Mouse (Mus musculus) C2C12 (cell line): ENCODE measurements around the gene Rftn2.

ENCODE experiments used
- CEBPB ChIP-seq: IDR thresholded peaks from one replicate; pipeline ENCODE4 v1.6.1; 2011; ENCODE audit warnings: low read depth, mild to moderate bottlenecking, control low read depth, moderate library complexity
- CTCF ChIP-seq: IDR thresholded peaks from one replicate; pipeline ENCODE4 v1.5.1; 2011; ENCODE audit not compliant: control insufficient read depth, insufficient read depth, insufficient read length
- FOSL1 ChIP-seq: IDR thresholded peaks from one replicate; pipeline ENCODE4 v1.8.0; 2011; ENCODE audit warnings: mild to moderate bottlenecking, low read length; ENCODE audit not compliant: poor library complexity, insufficient read depth, severe bottlenecking
- MAX ChIP-seq: IDR thresholded peaks from one replicate; pipeline ENCODE4 v1.6.1; 2011; ENCODE audit warnings: mild to moderate bottlenecking, control low read depth
- MYOD1 ChIP-seq: IDR thresholded peaks from one replicate; pipeline ENCODE4 v1.6.1; 2011; ENCODE audit warnings: low read depth; ENCODE audit not compliant: control insufficient read depth, insufficient read length
- MYOG ChIP-seq: IDR thresholded peaks from one replicate; pipeline ENCODE4 v1.6.1; 2011; ENCODE audit not compliant: control insufficient read depth, insufficient read length; ENCODE audit errors: extremely low read depth
- USF1 ChIP-seq: IDR thresholded peaks from one replicate; pipeline ENCODE4 v1.6.1; 2011; ENCODE audit warnings: low read depth, mild to moderate bottlenecking, control low read depth, moderate library complexity

DNA sequence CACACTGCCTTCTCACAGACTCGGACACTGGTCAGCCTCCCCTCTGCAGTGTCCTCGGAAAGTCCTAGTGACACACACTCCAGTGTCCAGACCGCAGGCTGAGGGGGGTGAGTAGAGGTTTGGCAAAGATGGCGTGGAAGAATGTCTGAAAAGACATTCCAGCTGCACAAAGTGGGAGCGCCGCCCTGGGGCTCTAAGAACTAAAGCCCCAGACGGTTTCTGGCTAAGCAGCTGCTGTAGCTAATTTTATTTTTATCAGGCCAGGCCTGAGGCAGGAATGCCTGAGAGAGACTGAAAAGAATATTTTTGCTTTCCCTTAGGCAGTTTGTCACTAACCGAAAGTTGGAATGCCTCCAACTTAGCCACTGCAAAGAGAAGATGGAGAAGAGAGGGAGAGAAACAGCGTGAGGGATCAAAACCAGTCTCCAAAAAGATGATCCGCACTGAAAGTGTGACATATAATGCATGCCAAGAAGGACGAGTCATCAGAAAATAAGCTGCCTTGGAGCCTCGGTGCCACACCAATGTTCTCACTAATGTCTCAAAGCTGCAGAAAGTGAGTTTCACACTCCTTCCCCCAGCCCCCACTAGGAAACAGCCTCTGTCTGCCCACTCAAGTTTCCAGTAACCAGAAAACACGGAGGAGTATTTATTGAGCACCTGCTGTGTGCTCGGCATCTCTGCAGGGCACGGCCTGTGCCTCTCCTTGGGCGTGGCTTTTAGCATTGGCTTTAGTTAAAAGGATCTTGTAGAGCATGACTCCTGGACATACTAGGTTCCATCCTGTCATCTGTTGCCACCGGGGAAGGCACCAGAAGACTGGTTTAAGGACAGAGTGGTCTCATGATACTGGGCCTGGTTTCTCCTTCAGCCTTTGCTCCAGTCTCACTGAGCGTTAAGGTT, 24.5 kb downstream of the Rftn2 start:
- TF ChIP-seq CTCF (no peak), USF1 (no peak), MAX (no peak), MYOG (no peak), MYOD1 (no peak), CEBPB (no peak), FOSL1 (no peak)
